Mouse (Mus musculus): ENCODE results near the gene Lrp8.

DNA sequence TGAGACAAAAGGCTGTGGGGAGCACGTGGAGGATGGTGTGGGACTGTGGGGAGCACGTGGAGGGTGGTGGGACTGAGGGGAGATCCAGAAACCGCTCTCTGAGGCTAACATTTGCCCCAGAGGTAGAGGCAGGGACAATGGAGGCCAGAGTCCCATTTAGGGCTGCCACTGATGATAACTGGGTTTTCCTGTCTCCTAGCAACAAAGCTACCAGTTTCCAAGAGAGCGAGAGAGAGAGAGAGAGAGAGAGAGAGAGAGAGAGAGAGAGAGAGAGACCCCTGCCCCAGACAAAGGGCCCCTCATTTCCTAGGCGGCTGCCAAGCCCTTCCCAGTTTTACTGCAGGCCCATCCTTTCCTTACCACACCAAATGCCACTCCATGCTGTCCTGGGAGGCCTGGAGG lies 33.4 kb downstream of the Lrp8 start:
- TF ChIP-seq CTCF (IDR thresholded peaks at IDR 0.05; ENCODE audit: extremely low read depth, insufficient read length, insufficient replicate concordance, low read depth, low read length) (no peak), POLR2A (IDR thresholded peaks at IDR 0.05; ENCODE audit: low read depth, low read length) (no peak)
